Mouse (Mus musculus) CD4-positive helper T cell, adult 2 months (primary cell): ENCODE results near the gene Chrm1.
A peak's percentile ranks its signal among the peaks of the same experiment; 100 is the strongest.
"Not testable (repeated sequence)": the region's sequence is repeated elsewhere in the genome, so short reads cannot be mapped to it uniquely, and the experiment has no call there.

ENCODE experiments used
- DNase-seq: peaks from one replicate; pipeline ENCODE4 v3.0.0-alpha.2; 2012; ENCODE audit warnings: low read depth, missing footprints, low spot score

Gene Chrm1

GRCm38 (mm10) chr19:8716767-8717475 is 53.3 kb downstream of the Chrm1 start:
- no peak for DNase-seq

GRCm38 (mm10) chr19:8718357-8718756 is 54.8 kb downstream of the Chrm1 start:
- peak; percentile 84 for DNase-seq

- DNase-seq, result peak; percentile 41
These were observed 55.4 kb downstream of the Chrm1 start for GRCm38 (mm10) chr19:8719037-8719436.

GRCm38 (mm10) chr19:8721378-8721777 is 57.8 kb downstream of the Chrm1 start:
- DNase-seq, result no peak

- DNase-seq, result no peak
These were observed 58.4 kb downstream of the Chrm1 start for GRCm38 (mm10) chr19:8722021-8722420.

- DNase-seq, result no peak
These were observed 58.9 kb downstream of the Chrm1 start for GRCm38 (mm10) chr19:8722559-8722906.

- peak; percentile 99 for DNase-seq
These were observed 59.5 kb downstream of the Chrm1 start, which contains the start of gene Slc3a2 for GRCm38 (mm10) chr19:8722907-8723573. Slc3a2 (minus strand) TSS chr19:8723369.

GRCm38 (mm10) chr19:8723574-8724346 is 60.2 kb downstream of the Chrm1 start:
- peak; percentile 60 for DNase-seq

- no peak for DNase-seq
These were observed 60.8 kb downstream of the Chrm1 start for GRCm38 (mm10) chr19:8724392-8724791.

- DNase-seq, result no peak
These were observed 61.6 kb downstream of the Chrm1 start for GRCm38 (mm10) chr19:8725081-8725613.

- no peak for DNase-seq
These were observed 63.2 kb downstream of the Chrm1 start for GRCm38 (mm10) chr19:8726609-8727390.

GRCm38 (mm10) chr19:8727495-8728114 is 64.0 kb downstream of the Chrm1 start:
- DNase-seq, result no peak

- DNase-seq, result not testable (repeated sequence)
These were observed 64.9 kb downstream of the Chrm1 start for GRCm38 (mm10) chr19:8728335-8729099.
